Mouse (Mus musculus): ENCODE measurements around the gene Sec31a. TPM values are rescaled to one million over a fixed set of nuclear protein-coding genes. Genes with fewer than 3 reads are reported as not detected.

Sec31a gene
- total RNA-seq, 1 experiment: 94.5 TPM

DNA sequence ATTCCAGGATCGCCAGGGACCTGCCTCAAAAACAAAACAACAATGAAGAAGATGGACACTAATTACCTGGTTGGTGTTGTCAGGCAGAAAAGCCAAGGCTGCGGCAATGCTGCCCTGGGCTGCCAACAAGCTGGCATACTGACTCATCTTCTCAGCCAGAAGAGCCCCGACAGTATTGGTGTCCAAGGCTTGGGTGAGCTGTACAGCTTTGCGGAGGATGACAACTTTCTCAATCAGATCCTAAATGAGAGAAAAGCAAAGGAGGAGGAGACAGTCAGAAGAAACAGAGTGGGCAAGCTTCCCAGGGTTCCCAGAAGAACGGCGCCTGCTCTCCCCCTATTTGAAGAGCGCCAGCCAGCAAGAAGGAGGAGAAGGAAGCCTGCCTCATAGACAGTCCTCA, 34.9 kb downstream of the Sec31a start:
- TF ChIP-seq HCFC1 (IDR thresholded peaks at IDR 0.05; ENCODE audit: borderline replicate concordance, insufficient read depth, low read length) (no peak), MAFK (IDR thresholded peaks at IDR 0.05; ENCODE audit: insufficient read depth, low read depth, low read length) (no peak), ZNF384 (IDR thresholded peaks at IDR 0.05; ENCODE audit: low read depth, low read length) (no peak), CHD2 (IDR thresholded peaks at IDR 0.05; ENCODE audit: low read depth, low read length) (no peak), ZC3H11A (IDR thresholded peaks at IDR 0.05; ENCODE audit: borderline replicate concordance, low read depth, low read length) (no peak)
- no peak overlapping the region for H3K4me3 ChIP-seq (ENCODE audit: insufficient read depth in 1 of 2, low read depth in 1 of 2, low read length in 2 of 2, poor library complexity in 1 of 2, severe bottlenecking in 1 of 2)
- DNase-seq (ENCODE audit: low read depth, low spot score): no peak
- no peaks in the 10 kb centered on the region for H3K9me3 ChIP-seq (ENCODE audit: control insufficient read depth, insufficient read depth, low read depth, low read length)
- in situ Hi-C loops (cut with MboI; ENCODE audit: low sequenced_read_pairs in 2 of 2, unreplicated experiment in 2 of 2): loop anchor here in 1 of 2 experiments (25.0 kb wide), 1 partner anchor 406 kb away; the partner anchor contains the start of genes Helq and Mrps18c
- no peaks in the 10 kb centered on the region for H3K4me1 ChIP-seq (ENCODE audit: control insufficient read depth in 2 of 2, insufficient read depth in 2 of 2, low read length in 2 of 2, poor library complexity in 1 of 2)
- no peak overlapping the region for H3K27ac ChIP-seq (ENCODE audit: insufficient read depth, low read depth, low read length, poor library complexity, severe bottlenecking)
- H3K36me3 ChIP-seq (ENCODE audit: control insufficient read depth, insufficient read depth, low read length, poor library complexity, severe bottlenecking): peaks cover 54% of the 10 kb centered on the region
- no peak overlapping the region for H3K9ac ChIP-seq (ENCODE audit: insufficient read depth, low read depth, low read length, poor library complexity, severe bottlenecking)

DNA sequence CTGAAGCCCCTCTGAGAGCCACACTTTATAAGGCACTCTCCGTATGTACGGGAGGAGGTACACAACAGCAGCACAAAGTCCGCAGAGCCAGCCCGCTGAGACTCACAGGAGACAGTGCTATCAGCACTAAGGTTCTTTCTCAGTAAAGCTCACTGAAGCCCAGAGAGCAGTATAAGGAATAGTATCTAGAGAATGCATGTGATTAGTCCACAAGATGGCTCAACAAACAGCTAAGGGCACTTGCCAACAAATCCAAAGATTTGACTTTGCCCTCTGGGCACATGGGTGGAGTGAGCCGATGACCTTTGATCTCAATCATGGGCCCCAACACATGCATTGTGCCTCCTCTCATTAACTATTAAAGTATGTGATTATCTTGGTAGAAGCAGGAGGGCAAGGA, 35.8 kb downstream of the Sec31a start:
- no peaks in the 10 kb centered on the region for H3K9me3 ChIP-seq (ENCODE audit: control insufficient read depth, insufficient read depth, low read depth, low read length)
- no peak for DNase-seq (ENCODE audit: low read depth, low spot score)
- peaks cover 49% of the 10 kb centered on the region for H3K36me3 ChIP-seq (ENCODE audit: control insufficient read depth, insufficient read depth, low read length, poor library complexity, severe bottlenecking)
- no peaks in the 10 kb centered on the region for H3K4me1 ChIP-seq (ENCODE audit: control insufficient read depth in 2 of 2, insufficient read depth in 2 of 2, low read length in 2 of 2, poor library complexity in 1 of 2)
- no peak overlapping the region for H3K27ac ChIP-seq (ENCODE audit: insufficient read depth, low read depth, low read length, poor library complexity, severe bottlenecking)
- in situ Hi-C loops (cut with MboI; ENCODE audit: low sequenced_read_pairs in 2 of 2, unreplicated experiment in 2 of 2): loop anchor here in 1 of 2 experiments (25.0 kb wide), 1 partner anchor 407 kb away; the partner anchor contains the start of genes Helq and Mrps18c
- no peak overlapping the region for H3K9ac ChIP-seq (ENCODE audit: insufficient read depth, low read depth, low read length, poor library complexity, severe bottlenecking)
- no peak for TF ChIP-seq HCFC1 (IDR thresholded peaks at IDR 0.05; ENCODE audit: borderline replicate concordance, insufficient read depth, low read length)
- TF ChIP-seq MAFK (IDR thresholded peaks at IDR 0.05; ENCODE audit: insufficient read depth, low read depth, low read length): no peak
- H3K4me3 ChIP-seq (ENCODE audit: insufficient read depth in 1 of 2, low read depth in 1 of 2, low read length in 2 of 2, poor library complexity in 1 of 2, severe bottlenecking in 1 of 2): no peak overlapping the region

DNA sequence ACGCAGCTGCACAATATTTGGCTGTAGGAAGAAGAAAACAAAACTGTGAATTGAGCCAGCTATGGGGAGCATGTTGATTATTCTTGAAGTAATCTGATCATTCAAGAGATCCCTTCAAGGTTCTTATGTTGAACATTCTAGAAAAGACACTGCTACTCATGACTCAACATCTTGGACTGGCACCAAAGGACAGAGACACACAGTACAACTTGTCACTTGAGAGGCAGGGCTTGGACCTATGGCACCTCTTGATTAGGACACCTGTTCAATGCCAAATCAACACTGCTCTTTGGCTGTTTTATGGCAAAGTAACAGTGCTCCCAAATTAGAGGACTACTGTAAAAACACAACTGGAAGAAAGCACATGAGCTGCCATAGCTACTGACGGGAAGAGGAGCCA, 37.1 kb downstream of the Sec31a start:
- in situ Hi-C loops (cut with MboI; ENCODE audit: low sequenced_read_pairs in 2 of 2, unreplicated experiment in 2 of 2): loop anchor here in 1 of 2 experiments (25.0 kb wide), 1 partner anchor 408 kb away; the partner anchor contains the start of genes Helq and Mrps18c
- Histone ChIP-seq H3K9ac (ENCODE audit: insufficient read depth, low read depth, low read length, poor library complexity, severe bottlenecking) (no peak overlapping the region), H3K4me1 (ENCODE audit: control insufficient read depth in 2 of 2, insufficient read depth in 2 of 2, low read length in 2 of 2, poor library complexity in 1 of 2) (no peaks in the 10 kb centered on the region), H3K9me3 (ENCODE audit: control insufficient read depth, insufficient read depth, low read depth, low read length) (no peaks in the 10 kb centered on the region), H3K4me3 (ENCODE audit: insufficient read depth in 1 of 2, low read depth in 1 of 2, low read length in 2 of 2, poor library complexity in 1 of 2, severe bottlenecking in 1 of 2) (no peak overlapping the region), H3K36me3 (ENCODE audit: control insufficient read depth, insufficient read depth, low read length, poor library complexity, severe bottlenecking) (peaks cover 54% of the 10 kb centered on the region), H3K27ac (ENCODE audit: insufficient read depth, low read depth, low read length, poor library complexity, severe bottlenecking) (no peak overlapping the region)
- TF ChIP-seq CHD2 (IDR thresholded peaks at IDR 0.05; ENCODE audit: low read depth, low read length) (no peak), MAFK (IDR thresholded peaks at IDR 0.05; ENCODE audit: insufficient read depth, low read depth, low read length) (no peak), ZC3H11A (IDR thresholded peaks at IDR 0.05; ENCODE audit: borderline replicate concordance, low read depth, low read length) (no peak), HCFC1 (IDR thresholded peaks at IDR 0.05; ENCODE audit: borderline replicate concordance, insufficient read depth, low read length) (no peak), ZNF384 (IDR thresholded peaks at IDR 0.05; ENCODE audit: low read depth, low read length) (no peak)
- no peak for DNase-seq (ENCODE audit: low read depth, low spot score)

DNA sequence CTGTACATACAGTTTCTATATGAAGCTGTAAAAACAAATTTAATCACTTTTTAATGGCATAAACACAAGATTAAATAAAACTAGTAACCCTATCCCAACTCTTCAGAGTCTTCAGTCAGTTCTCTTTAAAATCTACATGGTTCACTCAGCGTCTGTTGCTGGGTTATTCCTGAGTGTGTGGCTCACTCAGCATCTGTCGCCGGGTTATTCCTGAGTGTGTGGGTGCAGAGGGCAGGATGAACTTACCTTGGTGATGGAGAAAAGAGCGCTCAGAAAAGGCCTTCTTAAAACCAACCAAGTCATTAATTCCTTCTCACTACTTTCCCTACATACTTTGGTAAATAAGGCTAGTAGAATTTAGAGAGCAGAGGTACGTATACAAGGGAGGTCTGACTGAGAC, 37.8 kb downstream of the Sec31a start:
- no peak for TF ChIP-seq HCFC1 (IDR thresholded peaks at IDR 0.05; ENCODE audit: borderline replicate concordance, insufficient read depth, low read length)
- TF ChIP-seq MAFK (IDR thresholded peaks at IDR 0.05; ENCODE audit: insufficient read depth, low read depth, low read length): no peak
- TF ChIP-seq CHD2 (IDR thresholded peaks at IDR 0.05; ENCODE audit: low read depth, low read length): no peak
- TF ChIP-seq ZNF384 (IDR thresholded peaks at IDR 0.05; ENCODE audit: low read depth, low read length): no peak
- H3K9ac ChIP-seq (ENCODE audit: insufficient read depth, low read depth, low read length, poor library complexity, severe bottlenecking): no peak overlapping the region
- H3K4me3 ChIP-seq (ENCODE audit: insufficient read depth in 1 of 2, low read depth in 1 of 2, low read length in 2 of 2, poor library complexity in 1 of 2, severe bottlenecking in 1 of 2): no peak overlapping the region
- H3K36me3 ChIP-seq (ENCODE audit: control insufficient read depth, insufficient read depth, low read length, poor library complexity, severe bottlenecking): peaks cover 54% of the 10 kb centered on the region
- H3K9me3 ChIP-seq (ENCODE audit: control insufficient read depth, insufficient read depth, low read depth, low read length): no peaks in the 10 kb centered on the region
- H3K27ac ChIP-seq (ENCODE audit: insufficient read depth, low read depth, low read length, poor library complexity, severe bottlenecking): no peak overlapping the region
- in situ Hi-C loops (cut with MboI; ENCODE audit: low sequenced_read_pairs in 2 of 2, unreplicated experiment in 2 of 2): loop anchor here in 1 of 2 experiments (25.0 kb wide), 1 partner anchor 409 kb away; the partner anchor contains the start of genes Helq and Mrps18c
- H3K4me1 ChIP-seq (ENCODE audit: control insufficient read depth in 2 of 2, insufficient read depth in 2 of 2, low read length in 2 of 2, poor library complexity in 1 of 2): no peaks in the 10 kb centered on the region
- DNase-seq (ENCODE audit: low read depth, low spot score): no peak

DNA sequence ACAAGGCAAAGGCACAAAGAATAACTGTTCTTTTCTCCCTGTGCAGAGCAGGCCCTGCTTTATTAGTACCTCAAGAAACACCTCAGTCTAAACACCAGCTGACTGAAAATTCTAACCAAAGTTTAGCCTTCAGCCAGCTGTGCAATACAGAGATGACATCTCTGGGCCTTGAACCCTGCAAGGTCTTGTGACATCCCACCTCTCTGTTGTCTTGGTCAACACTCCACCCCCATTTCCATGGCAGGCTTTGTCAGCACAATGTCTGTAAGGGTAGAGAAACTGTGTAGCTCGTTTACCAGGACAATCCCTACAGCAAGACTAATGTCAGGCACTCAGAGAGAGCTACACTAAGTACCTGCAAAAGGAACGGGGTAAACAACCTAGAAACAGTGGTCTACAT, 38.7 kb downstream of the Sec31a start:
- peaks cover 51% of the 10 kb centered on the region for H3K36me3 ChIP-seq (ENCODE audit: control insufficient read depth, insufficient read depth, low read length, poor library complexity, severe bottlenecking)
- no peaks in the 10 kb centered on the region for H3K9me3 ChIP-seq (ENCODE audit: control insufficient read depth, insufficient read depth, low read depth, low read length)
- H3K27ac ChIP-seq (ENCODE audit: insufficient read depth, low read depth, low read length, poor library complexity, severe bottlenecking): no peak overlapping the region
- H3K4me1 ChIP-seq (ENCODE audit: control insufficient read depth in 2 of 2, insufficient read depth in 2 of 2, low read length in 2 of 2, poor library complexity in 1 of 2): no peaks in the 10 kb centered on the region
- no peak for DNase-seq (ENCODE audit: low read depth, low spot score)
- H3K4me3 ChIP-seq (ENCODE audit: insufficient read depth in 1 of 2, low read depth in 1 of 2, low read length in 2 of 2, poor library complexity in 1 of 2, severe bottlenecking in 1 of 2): no peak overlapping the region
- H3K9ac ChIP-seq (ENCODE audit: insufficient read depth, low read depth, low read length, poor library complexity, severe bottlenecking): no peak overlapping the region
- in situ Hi-C loops (cut with MboI; ENCODE audit: low sequenced_read_pairs in 2 of 2, unreplicated experiment in 2 of 2): loop anchor here in 1 of 2 experiments (25.0 kb wide), 1 partner anchor 410 kb away; the partner anchor contains the start of genes Helq and Mrps18c
- no peak for TF ChIP-seq ZC3H11A (IDR thresholded peaks at IDR 0.05; ENCODE audit: borderline replicate concordance, low read depth, low read length)
- no peak for TF ChIP-seq HCFC1 (IDR thresholded peaks at IDR 0.05; ENCODE audit: borderline replicate concordance, insufficient read depth, low read length)
- TF ChIP-seq CHD2 (IDR thresholded peaks at IDR 0.05; ENCODE audit: low read depth, low read length): no peak
- no peak for TF ChIP-seq MAFK (IDR thresholded peaks at IDR 0.05; ENCODE audit: insufficient read depth, low read depth, low read length)
- TF ChIP-seq ZNF384 (IDR thresholded peaks at IDR 0.05; ENCODE audit: low read depth, low read length): no peak

Measured in ES-E14 (cell line).